Mouse (Mus musculus): ENCODE measurements at regions not wholly inside any gene's neighbourhood (a gene's known extent, or its start where the extent isn't known, plus 50 kb on each side); places are given as distances from the start of the nearest gene placed in this dataset.

- 56% methylated on average over 2 of the region's 2 CpGs for WGBS
- no peaks in the 10 kb centered on the region for H3K36me3 ChIP-seq (ENCODE audit: insufficient read depth)
- no peak for ATAC-seq
These were observed 75.6 kb upstream of the Fam49a start for GRCm38 (mm10) chr12:12186353-12186752.

GRCm38 (mm10) chr12:12195066-12195465 lies 66.9 kb upstream of the Fam49a start:
- peak; percentile 95 for ATAC-seq
- no peak overlapping the region for H3K9ac ChIP-seq
- no peak overlapping the region for H3K4me3 ChIP-seq (ENCODE audit: low read depth, low read length)
- no peak for TF ChIP-seq CTCF (IDR thresholded peaks at IDR 0.05; ENCODE audit: low read depth)
- H3K27ac ChIP-seq (ENCODE audit: low read depth, low read length) = peak overlapping the region; percentile 60
- no peaks in the 10 kb centered on the region for H3K36me3 ChIP-seq (ENCODE audit: insufficient read depth)
- no peak overlapping the region for H3K4me2 ChIP-seq (ENCODE audit: low read depth)
- no peaks in the 10 kb centered on the region for H3K9me3 ChIP-seq (ENCODE audit: low read length)
- WGBS = 48% methylated on average over 1 of the region's 1 CpGs
- no peaks in the 10 kb centered on the region for H3K27me3 ChIP-seq (ENCODE audit: insufficient read depth, low read length)
- no peaks in the 10 kb centered on the region for H3K4me1 ChIP-seq (ENCODE audit: insufficient read depth)
- peak; percentile 70 for DNase-seq

More at GRCm38 (mm10) chr12:12186353-12186752, 75.6 kb upstream of the Fam49a start:
- H3K4me3 ChIP-seq (ENCODE audit: low read depth, low read length) = no peak overlapping the region
- peak; percentile 38 for DNase-seq
- no peaks in the 10 kb centered on the region for H3K9me3 ChIP-seq (ENCODE audit: low read length)
- TF ChIP-seq CTCF (IDR thresholded peaks at IDR 0.05; ENCODE audit: low read depth) = no peak
- H3K4me2 ChIP-seq (ENCODE audit: low read depth) = no peak overlapping the region
- H3K27me3 ChIP-seq (ENCODE audit: insufficient read depth, low read length) = no peaks in the 10 kb centered on the region
- H3K9ac ChIP-seq = no peak overlapping the region
- H3K4me1 ChIP-seq (ENCODE audit: insufficient read depth) = peaks cover 4% of the 10 kb centered on the region; the same call in 1 of the 2 replicates
- H3K27ac ChIP-seq (ENCODE audit: low read depth, low read length) = no peak overlapping the region; the same call in 1 of the 2 replicates

DNA sequence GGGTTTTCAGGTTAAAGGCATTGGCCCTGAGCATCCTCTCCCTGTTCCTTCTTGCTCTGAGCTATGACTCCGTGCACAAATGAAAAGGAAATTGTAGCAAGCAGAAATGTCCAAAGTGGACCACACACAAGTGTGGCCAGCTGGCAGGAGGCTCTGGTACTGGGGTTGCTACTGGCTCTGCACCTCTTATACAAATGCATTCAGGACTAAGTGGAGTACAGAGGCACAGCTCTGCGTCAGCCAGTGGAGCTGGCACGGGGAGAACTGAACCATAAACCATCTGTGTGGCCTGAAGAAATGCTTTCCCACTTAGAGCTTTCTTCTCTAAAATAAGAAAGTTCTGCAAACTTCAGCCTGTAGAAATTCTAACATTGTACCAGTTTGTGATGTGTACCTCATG lies 65.3 kb upstream of the Fam49a start:
- H3K27me3 ChIP-seq (ENCODE audit: insufficient read depth, low read length) = no peaks in the 10 kb centered on the region

GRCm38 (mm10) chr12:12208216-12208615 lies 53.7 kb upstream of the Fam49a start:
- H3K27ac ChIP-seq (ENCODE audit: low read depth, low read length) = no peak overlapping the region
- WGBS = 58% methylated on average over 1 of the region's 1 CpGs
- H3K36me3 ChIP-seq (ENCODE audit: insufficient read depth) = no peaks in the 10 kb centered on the region
- H3K27me3 ChIP-seq (ENCODE audit: insufficient read depth, low read length) = no peaks in the 10 kb centered on the region
- H3K9me3 ChIP-seq (ENCODE audit: low read length) = no peaks in the 10 kb centered on the region
- H3K4me2 ChIP-seq (ENCODE audit: low read depth) = no peak overlapping the region
- no peak overlapping the region for H3K4me3 ChIP-seq (ENCODE audit: low read depth, low read length)
- no peaks in the 10 kb centered on the region for H3K4me1 ChIP-seq (ENCODE audit: insufficient read depth)
- DNase-seq (no peak), ATAC-seq (no peak)
- TF ChIP-seq CTCF (IDR thresholded peaks at IDR 0.05; ENCODE audit: low read depth) = no peak
- no peak overlapping the region for H3K9ac ChIP-seq

More for the DNA sequence above, 65.3 kb upstream of the Fam49a start:
- no peak for DNase-seq
- H3K27ac ChIP-seq (ENCODE audit: low read depth, low read length) = no peak overlapping the region
- H3K4me1 ChIP-seq (ENCODE audit: insufficient read depth) = no peaks in the 10 kb centered on the region
- no peak for ATAC-seq
- no peak overlapping the region for H3K4me2 ChIP-seq (ENCODE audit: low read depth)
- H3K9ac ChIP-seq = no peak overlapping the region
- WGBS = 70% methylated on average over 3 of the region's 3 CpGs
- TF ChIP-seq CTCF (IDR thresholded peaks at IDR 0.05; ENCODE audit: low read depth) = no peak
- H3K9me3 ChIP-seq (ENCODE audit: low read length) = no peaks in the 10 kb centered on the region
- H3K4me3 ChIP-seq (ENCODE audit: low read depth, low read length) = no peak overlapping the region
- no peaks in the 10 kb centered on the region for H3K36me3 ChIP-seq (ENCODE audit: insufficient read depth)

Data from forebrain, postnatal 0 days (tissue).